In the genomic region with DNA sequence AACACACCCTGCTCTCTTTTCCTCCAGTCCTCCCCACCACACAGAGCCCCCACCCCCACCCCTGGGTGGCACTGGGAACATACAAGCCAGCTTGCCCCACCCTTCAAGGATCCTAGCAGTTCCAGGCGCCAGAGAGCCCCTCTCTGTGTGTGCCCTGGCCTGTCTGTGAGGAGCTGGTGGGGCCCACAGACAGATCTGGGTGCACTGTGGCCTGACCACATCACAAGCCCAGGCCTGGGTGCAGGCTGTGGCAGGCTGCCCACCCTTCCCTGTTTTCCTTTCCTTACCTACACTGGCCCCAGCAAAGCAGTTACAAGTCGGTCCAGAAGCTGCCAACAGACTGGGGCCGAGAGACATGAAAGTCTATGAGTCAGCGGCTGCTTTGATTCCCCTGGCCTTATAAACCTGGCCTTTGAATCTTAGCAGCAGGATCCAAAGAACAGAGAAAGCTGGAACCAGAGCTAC, we compare ENCODE assay signal across 12 mouse cellular contexts.
A peak's percentile ranks its signal among the peaks of the same experiment; 100 is the strongest.
DNase-seq lines count a peak whose midpoint lies in the region; ATAC-seq and TF ChIP-seq lines count a peak whose summit lies in the region.
"Had no signal": no experiment of that assay in that cellular context is flagged by ENCODE, and none has a peak within 500 bp of the region (broad histone marks: within the 10 kb centered on the region; RNA-seq: fewer than 3 reads in every experiment).

No protein-coding gene starts in this region.

- H3K4me2 ChIP-seq in midbrain, embryonic 13.5 days (replicated peaks), result no peak overlapping the region
- H3K4me2 ChIP-seq in midbrain, embryonic 16.5 days (ENCODE audit: low read length), result no peak overlapping the region
- no peak overlapping the region for H3K4me2 ChIP-seq in kidney, postnatal 0 days (ENCODE audit: low read length)
- H3K4me2 ChIP-seq: hindbrain, embryonic 14.5 days had no signal

- no peaks in the 10 kb centered on the region for H3K27me3 ChIP-seq in midbrain, embryonic 13.5 days
- no peaks in the 10 kb centered on the region for H3K27me3 ChIP-seq in midbrain, embryonic 16.5 days (ENCODE audit: control insufficient read depth, insufficient read depth, low read depth, low read length)
- no peaks in the 10 kb centered on the region for H3K27me3 ChIP-seq in kidney, postnatal 0 days (ENCODE audit: insufficient read depth, low read length)

- no peaks in the 10 kb centered on the region for H3K9me3 ChIP-seq in midbrain, embryonic 13.5 days
- H3K9me3 ChIP-seq in midbrain, embryonic 16.5 days (replicated peaks; ENCODE audit: control insufficient read depth, low read length, poor library complexity, severe bottlenecking), result no peaks in the 10 kb centered on the region
- H3K9me3 ChIP-seq in kidney, postnatal 0 days (replicated peaks; ENCODE audit: low read length), result no peaks in the 10 kb centered on the region

- no peak for TF ChIP-seq CTCF in kidney, postnatal 0 days (IDR thresholded peaks at IDR 0.05; ENCODE audit: low read depth)

- H3K4me1 ChIP-seq in midbrain, embryonic 13.5 days (replicated peaks), result no peaks in the 10 kb centered on the region
- H3K4me1 ChIP-seq in midbrain, embryonic 16.5 days (ENCODE audit: control insufficient read depth, insufficient read depth, low read length), result no peaks in the 10 kb centered on the region
- peaks cover 8% of the 10 kb centered on the region; the same call in 1 of the 2 replicates for H3K4me1 ChIP-seq in kidney, postnatal 0 days (replicated peaks; ENCODE audit: insufficient read depth, low read length)

- peak; percentile 34; the same call in 1 of the 2 replicates for ATAC-seq in midbrain, embryonic 13.5 days
- ATAC-seq in midbrain, embryonic 16.5 days, result no peak
- ATAC-seq in kidney, postnatal 0 days (replicated peaks; ENCODE audit: low FRiP score, low read depth), result peak; percentile 57; the same call in 1 of the 2 replicates

- no peak overlapping the region for H3K4me3 ChIP-seq in midbrain, embryonic 13.5 days (replicated peaks)
- H3K4me3 ChIP-seq in midbrain, embryonic 16.5 days (ENCODE audit: low read depth, low read length), result no peak overlapping the region
- no peak overlapping the region for H3K4me3 ChIP-seq in kidney, postnatal 0 days (replicated peaks; ENCODE audit: low read depth, low read length)
- H3K4me3 ChIP-seq: erythroblast, embryonic 14.5 days had no signal

- H3K27ac ChIP-seq in midbrain, embryonic 13.5 days, result no peak overlapping the region
- H3K27ac ChIP-seq in midbrain, embryonic 16.5 days (ENCODE audit: low read length), result no peak overlapping the region
- 0 out of 2 replicates have a peak overlapping the region, but pooled peaks have one; percentile 8 for H3K27ac ChIP-seq in kidney, postnatal 0 days
- H3K27ac ChIP-seq: hindbrain, embryonic 14.5 days had no signal

- DNase-seq in cerebellum, adult 18-20 months, result peak; percentile 19 to 26
- no peak for DNase-seq in cerebellum, postnatal 36 days
- no peak for DNase-seq in kidney, postnatal 0 days (ENCODE audit: low spot score)
- peak; percentile 44 for DNase-seq in urinary bladder, postnatal 25 days (ENCODE audit: low spot score)
- DNase-seq in embryo, embryonic 11 days, result no peak
- no peak for DNase-seq in ovary, postnatal 36 days (ENCODE audit: low spot score)
- DNase-seq: liver; right cerebral cortex, postnatal 14 days had no signal

- WGBS in midbrain, embryonic 13.5 days, result 66% methylated on average over 4 of the region's 4 CpGs
- WGBS in midbrain, embryonic 16.5 days, result 42% methylated on average over 4 of the region's 4 CpGs
- WGBS in kidney, postnatal 0 days, result 47% methylated on average over 4 of the region's 4 CpGs

- no peaks in the 10 kb centered on the region for H3K36me3 ChIP-seq in midbrain, embryonic 13.5 days
- no peaks in the 10 kb centered on the region for H3K36me3 ChIP-seq in midbrain, embryonic 16.5 days (ENCODE audit: control insufficient read depth, insufficient read depth, low read length)
- no peaks in the 10 kb centered on the region for H3K36me3 ChIP-seq in kidney, postnatal 0 days (ENCODE audit: insufficient read depth, low read length)

- no peak overlapping the region for H3K9ac ChIP-seq in midbrain, embryonic 13.5 days (replicated peaks)
- no peak overlapping the region for H3K9ac ChIP-seq in midbrain, embryonic 16.5 days (ENCODE audit: low read depth, low read length)
- H3K9ac ChIP-seq in kidney, postnatal 0 days (ENCODE audit: low read depth, low read length), result no peak overlapping the region
- H3K9ac ChIP-seq: hindbrain, embryonic 14.5 days had no signal

Comparison
In these comparisons a context has a peak if more than half of its experiments do, and no peak if none do; other contexts are left out.
1. DNase-seq: peak in cerebellum, adult 18-20 months (2 of 2) and urinary bladder, postnatal 25 days (single experiment); none in cerebellum, postnatal 36 days (0 of 2), kidney, postnatal 0 days (single experiment), embryo, embryonic 11 days (single experiment) and ovary, postnatal 36 days (single experiment).